Mouse (Mus musculus) neural tube, embryonic 13.5 days (tissue): ENCODE results near the gene Ddx43. TPM values are rescaled to one million over a fixed set of nuclear protein-coding genes. Genes with fewer than 3 reads are reported as not detected.

Experiments
- ATAC-seq: fragments of 200-750 bp; cut with Nextera tagmentation; 2 replicates; pipeline ENCODE4 v1.8.0; 2017; ENCODE audit warnings: low read depth, mild to moderate bottlenecking, moderate TSS enrichment, moderate library complexity
- H3K27ac ChIP-seq: fragments of 300-500 bp; sonication (generic); replicated peaks from 2 replicates; pipeline ENCODE4 v1.5.1; 2015; ENCODE audit warnings: moderate library complexity, mild to moderate bottlenecking, inconsistent platforms
- H3K27me3 ChIP-seq: fragments of 300-500 bp; sonication (generic); 2 replicates; pipeline ENCODE4 v1.6.1; 2015; ENCODE audit warnings: mild to moderate bottlenecking, inconsistent platforms
- H3K36me3 ChIP-seq: fragments of 300-500 bp; sonication (generic); 2 replicates; pipeline ENCODE4 v1.6.1; 2015; ENCODE audit warnings: mild to moderate bottlenecking, inconsistent platforms
- H3K4me1 ChIP-seq: fragments of 300-500 bp; sonication (generic); replicated peaks from 2 replicates; pipeline ENCODE4 v1.6.1; 2015; ENCODE audit warnings: inconsistent platforms
- H3K4me2 ChIP-seq: fragments of 300-500 bp; sonication (generic); 2 replicates; pipeline ENCODE4 v1.6.1; 2015; ENCODE audit warnings: inconsistent platforms, mild to moderate bottlenecking, moderate library complexity
- H3K4me3 ChIP-seq: fragments of 300-500 bp; sonication (generic); 2 replicates; pipeline ENCODE4 v1.5.1; 2015; ENCODE audit warnings: mild to moderate bottlenecking, inconsistent platforms
- H3K9ac ChIP-seq: fragments of 300-500 bp; sonication (generic); 2 replicates; pipeline ENCODE4 v1.6.1; 2015; ENCODE audit warnings: moderate library complexity, mild to moderate bottlenecking, inconsistent platforms
- H3K9me3 ChIP-seq: fragments of 300-500 bp; sonication (generic); 2 replicates; pipeline ENCODE4 v1.6.1; 2016; ENCODE audit warnings: inconsistent platforms
- WGBS: fragments of 180-500 bp; shearing (Covaris S2); methylation state at CpG from one replicate; pipeline ENCODE4 v1.1.7; 2015; 5-methylcytosine and 5-hydroxymethylcytosine counted together
- polyA plus RNA-seq: library from polyadenylated mRNA; unstranded; fragments of >200 nt; fragmentation: Nextera tagmentation; extraction: Ambion mirVana; gene quantifications from 2 replicates; pipeline ENCODE4 v1.2.1, GENCODE M21; 2015

Gene Ddx43
- polyA plus RNA-seq, 1 experiment from 2014 or later, result 0.25 TPM

- 89% methylated on average over 6 of the region's 6 CpGs for WGBS
- H3K4me1 ChIP-seq, result 0 out of 2 replicates have a peak, but pooled peaks cover 5% of the 10 kb centered on the region
- no peaks in the 10 kb centered on the region for H3K36me3 ChIP-seq
- no peak overlapping the region for H3K9ac ChIP-seq
- no peaks in the 10 kb centered on the region for H3K27me3 ChIP-seq
- H3K9me3 ChIP-seq, result no peaks in the 10 kb centered on the region
- no peak overlapping the region for H3K4me2 ChIP-seq
- ATAC-seq, result no peak
- H3K4me3 ChIP-seq, result no peak overlapping the region
- H3K27ac ChIP-seq, result no peak overlapping the region
Observed at GRCm38 (mm10) chr9:78428185-78428584, 32.6 kb downstream of the Ddx43 start.

- Histone ChIP-seq H3K36me3 (no peaks in the 10 kb centered on the region), H3K9ac (no peak overlapping the region), H3K27me3 (no peaks in the 10 kb centered on the region), H3K4me3 (no peak overlapping the region), H3K27ac (no peak overlapping the region), H3K4me2 (no peak overlapping the region), H3K4me1 (0 out of 2 replicates have a peak, but pooled peaks cover 5% of the 10 kb centered on the region), H3K9me3 (no peaks in the 10 kb centered on the region)
- WGBS, result 89% methylated on average over 4 of the region's 4 CpGs
- no peak for ATAC-seq
Observed at GRCm38 (mm10) chr9:78428870-78429432, 33.4 kb downstream of the Ddx43 start.

GRCm38 (mm10) chr9:78429551-78429950 lies 34.0 kb downstream of the Ddx43 start:
- H3K4me3 ChIP-seq, result no peak overlapping the region
- no peaks in the 10 kb centered on the region for H3K27me3 ChIP-seq
- no peaks in the 10 kb centered on the region for H3K9me3 ChIP-seq
- 0 out of 2 replicates have a peak, but pooled peaks cover 5% of the 10 kb centered on the region for H3K4me1 ChIP-seq
- no peak for ATAC-seq
- no peak overlapping the region for H3K27ac ChIP-seq
- no peak overlapping the region for H3K9ac ChIP-seq
- no peak overlapping the region for H3K4me2 ChIP-seq
- 65% methylated on average over 2 of the region's 2 CpGs for WGBS
- no peaks in the 10 kb centered on the region for H3K36me3 ChIP-seq

- H3K9me3 ChIP-seq, result no peaks in the 10 kb centered on the region
- no peak overlapping the region for H3K9ac ChIP-seq
- H3K27me3 ChIP-seq, result no peaks in the 10 kb centered on the region
- H3K36me3 ChIP-seq, result no peaks in the 10 kb centered on the region
- 0 out of 2 replicates have a peak, but pooled peaks cover 5% of the 10 kb centered on the region for H3K4me1 ChIP-seq
- H3K4me2 ChIP-seq, result no peak overlapping the region
- H3K4me3 ChIP-seq, result no peak overlapping the region
- WGBS, result 76% methylated on average over 6 of the region's 6 CpGs
- no peak overlapping the region for H3K27ac ChIP-seq
- no peak for ATAC-seq
Observed at GRCm38 (mm10) chr9:78430486-78430885, 34.9 kb downstream of the Ddx43 start.

GRCm38 (mm10) chr9:78432471-78432870 lies 36.9 kb downstream of the Ddx43 start:
- H3K4me2 ChIP-seq, result no peak overlapping the region
- H3K27ac ChIP-seq, result no peak overlapping the region
- ATAC-seq, result no peak
- H3K9me3 ChIP-seq, result no peaks in the 10 kb centered on the region
- 0 out of 2 replicates have a peak, but pooled peaks cover 3% of the 10 kb centered on the region for H3K4me1 ChIP-seq
- peaks cover 5% of the 10 kb centered on the region; the same call in 1 of the 2 replicates for H3K27me3 ChIP-seq
- whole genome bisulfite sequencing, result 86% methylated on average over 5 of the region's 5 CpGs
- no peak overlapping the region for H3K4me3 ChIP-seq
- no peaks in the 10 kb centered on the region for H3K36me3 ChIP-seq
- H3K9ac ChIP-seq, result no peak overlapping the region

- Histone ChIP-seq H3K27me3 (peaks cover 64% of the 10 kb centered on the region), H3K27ac (no peak overlapping the region), H3K4me3 (no peak overlapping the region), H3K36me3 (no peaks in the 10 kb centered on the region), H3K4me2 (no peak overlapping the region), H3K9me3 (no peaks in the 10 kb centered on the region), H3K4me1 (peaks cover 11% of the 10 kb centered on the region), H3K9ac (no peak overlapping the region)
- ATAC-seq, result no peak
- 66% methylated on average over 5 of the region's 5 CpGs for WGBS
Observed at GRCm38 (mm10) chr9:78439426-78439825, 43.8 kb downstream of the Ddx43 start.

GRCm38 (mm10) chr9:78442237-78442578 lies 46.6 kb downstream of the Ddx43 start:
- 0 out of 2 replicates have a peak, but pooled peaks have one; percentile 49 for ATAC-seq
- 3% methylated on average over 9 of the region's 9 CpGs for WGBS
- H3K9ac ChIP-seq, result peak overlapping the region; percentile 58; the same call in 1 of the 2 replicates
- no peaks in the 10 kb centered on the region for H3K36me3 ChIP-seq
- peaks cover 86% of the 10 kb centered on the region for H3K27me3 ChIP-seq
- peak overlapping the region; percentile 44 for H3K4me3 ChIP-seq
- H3K9me3 ChIP-seq, result no peaks in the 10 kb centered on the region
- H3K27ac ChIP-seq, result no peak overlapping the region
- H3K4me1 ChIP-seq, result peaks cover 11% of the 10 kb centered on the region
- peak overlapping the region; percentile 69 for H3K4me2 ChIP-seq

- Histone ChIP-seq H3K9me3 (no peaks in the 10 kb centered on the region), H3K9ac (peak within 1 kb of the TSS; percentile 58), H3K27me3 (peaks cover 87% of the 10 kb centered on the region), H3K4me1 (peaks cover 15% of the 10 kb centered on the region), H3K4me3 (peak within 1 kb of the TSS; percentile 44), H3K27ac (no peak within 1 kb of the TSS), H3K4me2 (peak within 1 kb of the TSS; percentile 69), H3K36me3 (no peaks in the 10 kb centered on the region)
- WGBS, result 1% methylated on average over 81 of the region's 81 CpGs
- ATAC-seq, result 0 out of 2 replicates have a peak, but pooled peaks have one; percentile 30
Observed at GRCm38 (mm10) chr9:78442579-78443392, 47.2 kb downstream of the Ddx43 start, which contains the start of gene Cgas. Gene Cgas, minus strand, starts transcription at chr9:78443237.

GRCm38 (mm10) chr9:78447606-78447972 lies 52.0 kb downstream of the Ddx43 start:
- ATAC-seq, result peak; percentile 38
- Histone ChIP-seq H3K4me2 (peak overlapping the region; percentile 63), H3K4me3 (peak overlapping the region; percentile 95), H3K27me3 (peaks cover 46% of the 10 kb centered on the region), H3K4me1 (peaks cover 23% of the 10 kb centered on the region), H3K9me3 (no peaks in the 10 kb centered on the region), H3K27ac (no peak overlapping the region), H3K36me3 (peaks cover 19% of the 10 kb centered on the region), H3K9ac (peak overlapping the region; percentile 92)
- 25% methylated on average over 9 of the region's 9 CpGs for WGBS

GRCm38 (mm10) chr9:78447973-78448873 lies 52.6 kb downstream of the Ddx43 start, which contains the start of the genes Mto1 and Gm17324:
Gene Mto1, plus strand, starts transcription at chr9:78448208.
Gene Gm17324, minus strand, starts transcription at chr9:78448786.
- Histone ChIP-seq H3K4me3 (peak within 1 kb of the TSS; percentile 95), H3K9ac (peak within 1 kb of the TSS; percentile 92), H3K27ac (peak within 1 kb of the TSS; percentile 93), H3K4me1 (peaks cover 17% of the 10 kb centered on the region), H3K9me3 (no peaks in the 10 kb centered on the region), H3K4me2 (peak within 1 kb of the TSS; percentile 63), H3K27me3 (peaks cover 40% of the 10 kb centered on the region), H3K36me3 (peaks cover 25% of the 10 kb centered on the region)
- peak; percentile 94 for ATAC-seq
- WGBS, result under 1% methylated on average over 95 of the region's 96 CpGs

- Histone ChIP-seq H3K4me2 (no peak overlapping the region), H3K36me3 (peaks cover 39% of the 10 kb centered on the region), H3K9ac (no peak overlapping the region), H3K27ac (no peak overlapping the region), H3K4me3 (no peak overlapping the region), H3K27me3 (peaks cover 20% of the 10 kb centered on the region), H3K9me3 (no peaks in the 10 kb centered on the region), H3K4me1 (peaks cover 17% of the 10 kb centered on the region)
- 84% methylated on average over 5 of the region's 5 CpGs for WGBS
- ATAC-seq, result no peak
Observed at GRCm38 (mm10) chr9:78450404-78450803, 54.8 kb downstream of the Ddx43 start.
